Mouse (Mus musculus): ENCODE results near the gene Pced1b.

DNA sequence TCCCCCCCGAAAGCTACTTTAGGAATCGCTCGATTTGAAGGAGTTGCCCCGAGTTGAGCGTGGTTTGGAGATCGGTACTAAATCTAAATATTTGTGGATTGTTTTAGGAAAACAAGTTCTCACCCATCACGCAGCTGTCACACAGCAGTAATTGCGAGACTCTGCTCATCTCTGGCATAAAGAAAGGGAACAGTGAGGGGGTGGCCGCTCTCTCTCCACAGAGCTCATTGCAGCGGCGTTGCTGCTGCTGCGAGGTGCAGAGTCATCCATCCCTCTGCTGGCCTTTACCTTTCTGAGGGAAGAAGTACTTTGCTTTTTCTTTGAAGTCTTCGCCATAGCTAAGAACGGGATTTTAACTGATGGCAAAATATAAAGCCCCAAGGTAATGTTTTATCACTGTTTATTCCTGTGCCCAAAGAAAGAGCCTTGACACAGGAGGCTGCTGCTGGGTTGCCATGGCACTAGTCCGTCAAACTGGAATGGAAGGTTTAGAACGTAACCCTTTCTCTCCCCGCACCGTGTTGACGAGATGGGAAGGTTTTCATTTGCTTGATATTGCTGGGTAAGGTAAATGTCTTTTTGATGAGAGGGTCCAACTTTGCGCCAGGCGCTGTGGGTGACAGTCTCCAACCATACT is 71.6 kb downstream of the Pced1b start:
- TF ChIP-seq CTCF (IDR thresholded peaks at IDR 0.05; ENCODE audit: insufficient read depth, low read length) (no peak), POLR2A (IDR thresholded peaks at IDR 0.05; ENCODE audit: borderline replicate concordance, extremely low read depth, low read depth, low read length) (no peak)
